Mouse (Mus musculus) lung, postnatal 4 days (tissue): ENCODE measurements at regions not wholly inside any gene's neighbourhood (a gene's known extent, or its start where the extent isn't known, plus 50 kb on each side); places are given as distances from the start of the nearest gene placed in this dataset.

Source experiments
- DNase-seq, 2 experiments: peaks; one replicate each; pipeline ENCODE4 v3.0.0; 2021

DNA sequence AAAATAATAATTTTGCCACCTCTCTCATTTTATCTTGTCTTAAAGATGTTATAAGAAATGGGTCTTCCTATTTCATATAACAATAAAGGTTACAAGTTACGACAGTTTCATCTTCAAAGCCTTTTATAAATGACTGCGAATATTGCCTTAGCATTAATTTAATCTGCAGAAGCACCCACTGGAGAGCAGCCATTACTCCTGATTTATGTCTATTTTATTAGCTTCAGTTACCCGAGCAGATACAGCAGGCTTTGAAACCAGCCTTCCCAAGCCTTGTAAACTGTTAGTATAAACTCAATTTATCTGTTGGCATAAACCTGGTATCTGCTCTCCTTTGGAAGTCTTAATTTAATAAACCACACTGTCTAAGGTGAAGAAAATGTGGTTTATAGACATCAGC lies 2851.6 kb upstream of the Gm6569 start:
- no peak for DNase-seq

DNA sequence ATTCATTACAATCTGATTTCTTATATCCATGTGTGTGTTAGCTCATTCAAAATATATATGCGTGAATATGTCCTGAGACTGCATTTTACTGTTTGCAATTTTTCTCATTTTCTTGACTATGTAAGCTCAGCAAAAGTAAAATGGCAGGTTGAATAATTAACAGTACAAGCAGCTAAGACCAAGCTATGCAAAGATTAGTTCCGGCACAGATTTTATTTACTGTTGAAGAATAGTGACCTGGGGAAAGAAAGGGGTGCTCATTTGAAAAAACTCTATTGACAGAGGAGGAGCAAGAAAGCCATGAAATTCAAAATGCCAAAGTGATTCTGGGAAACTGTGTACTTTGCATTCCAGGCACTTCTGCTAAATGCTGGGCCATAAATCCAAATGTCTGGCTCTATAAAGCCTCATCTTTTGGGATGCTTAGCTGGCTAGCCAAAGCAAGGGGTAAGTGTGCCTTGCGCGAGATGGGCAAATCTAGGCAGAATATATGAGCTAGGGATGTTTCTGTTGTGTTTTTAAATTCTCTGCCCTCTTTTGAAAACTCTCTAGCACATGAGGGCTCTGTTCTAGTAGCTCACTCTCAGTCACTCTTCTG lies 2846.3 kb upstream of the Gm6569 start:
- no peak for DNase-seq

DNA sequence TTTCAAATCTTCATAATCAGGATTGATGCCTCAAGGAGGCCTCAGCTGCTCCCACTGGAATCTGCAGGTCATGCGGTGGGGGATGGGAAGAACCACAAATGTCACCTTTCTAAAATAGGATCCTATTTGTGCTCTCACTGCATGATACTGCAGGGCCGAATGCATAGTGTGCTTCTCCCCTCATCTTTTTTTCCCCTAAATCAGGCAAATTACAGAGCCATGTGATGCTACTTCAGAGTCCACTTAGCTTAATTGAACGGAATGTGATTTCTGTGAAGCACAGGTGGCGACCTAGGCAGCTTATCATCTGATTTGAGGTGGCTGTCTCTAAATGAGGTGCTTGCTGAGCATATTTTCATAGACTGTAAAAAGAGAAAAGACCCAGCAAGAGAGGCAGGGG lies 2841.0 kb upstream of the Gm6569 start:
- no peak for DNase-seq

DNA sequence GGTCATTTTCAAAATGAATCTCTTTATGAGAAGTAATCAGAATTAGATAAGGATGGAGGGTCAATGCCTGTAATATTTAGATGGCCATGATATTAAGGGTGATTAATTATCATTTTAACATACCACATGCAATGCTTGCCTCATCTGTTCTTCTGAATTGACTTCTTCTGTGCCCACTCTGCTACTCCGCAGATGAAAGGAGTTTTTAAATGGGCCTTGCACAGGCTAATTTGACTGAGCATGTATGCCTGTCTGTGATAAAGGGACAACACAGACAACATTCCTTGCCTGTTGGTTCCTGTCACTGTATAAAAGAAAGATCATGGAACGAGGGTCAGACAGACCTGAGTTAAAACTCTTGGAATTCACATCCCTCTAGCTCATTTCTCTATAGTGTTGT lies 2824.0 kb upstream of the Gm6569 start:
- DNase-seq = no peak

DNA sequence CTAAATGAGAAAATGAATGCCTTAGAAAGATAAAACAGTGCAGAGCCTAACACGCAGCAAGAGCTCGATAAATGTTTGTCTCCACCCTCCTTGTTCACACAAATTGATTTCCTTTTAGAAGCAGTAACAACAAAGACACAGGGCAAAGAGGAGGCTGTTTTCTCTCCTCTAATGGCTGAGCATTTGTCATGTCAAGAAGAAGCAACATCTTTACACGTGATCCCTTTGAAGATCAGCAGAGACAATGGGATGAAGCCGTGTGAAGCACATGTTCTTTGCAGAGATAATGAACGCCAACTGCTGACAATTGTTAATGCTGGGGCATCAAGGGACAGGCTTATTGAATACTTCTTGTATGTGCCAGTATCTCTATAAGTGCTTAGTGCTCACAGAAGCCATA lies 2823.6 kb upstream of the Gm6569 start:
- DNase-seq = no peak

DNA sequence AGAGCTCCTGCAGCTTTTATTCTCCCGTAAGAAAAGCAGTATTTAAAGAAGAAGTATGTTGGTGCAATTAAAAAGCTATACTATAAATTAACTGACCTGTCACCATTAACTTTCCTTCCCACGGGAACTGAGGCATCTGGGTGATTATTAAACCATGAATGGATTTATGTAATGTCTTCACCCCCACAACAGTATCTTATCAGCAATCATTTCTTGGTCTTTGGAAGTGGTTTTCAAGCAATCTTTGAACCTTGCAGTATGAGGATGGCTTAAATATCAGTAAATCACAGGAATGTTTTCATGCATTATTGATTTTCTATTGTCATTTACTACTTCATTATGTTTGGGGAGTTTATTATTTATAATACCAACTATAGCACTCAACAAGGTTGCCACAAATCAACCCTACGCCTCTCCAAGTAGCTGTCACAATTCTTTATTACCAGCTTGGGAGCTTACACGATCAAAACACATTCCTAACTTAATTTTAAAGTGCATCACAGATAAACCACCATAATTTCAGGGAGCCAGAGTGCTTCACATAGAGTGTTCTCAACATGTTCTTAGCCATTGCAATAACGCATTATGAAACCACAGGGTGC lies 2780.0 kb upstream of the Gm6569 start:
- no peak for DNase-seq

DNA sequence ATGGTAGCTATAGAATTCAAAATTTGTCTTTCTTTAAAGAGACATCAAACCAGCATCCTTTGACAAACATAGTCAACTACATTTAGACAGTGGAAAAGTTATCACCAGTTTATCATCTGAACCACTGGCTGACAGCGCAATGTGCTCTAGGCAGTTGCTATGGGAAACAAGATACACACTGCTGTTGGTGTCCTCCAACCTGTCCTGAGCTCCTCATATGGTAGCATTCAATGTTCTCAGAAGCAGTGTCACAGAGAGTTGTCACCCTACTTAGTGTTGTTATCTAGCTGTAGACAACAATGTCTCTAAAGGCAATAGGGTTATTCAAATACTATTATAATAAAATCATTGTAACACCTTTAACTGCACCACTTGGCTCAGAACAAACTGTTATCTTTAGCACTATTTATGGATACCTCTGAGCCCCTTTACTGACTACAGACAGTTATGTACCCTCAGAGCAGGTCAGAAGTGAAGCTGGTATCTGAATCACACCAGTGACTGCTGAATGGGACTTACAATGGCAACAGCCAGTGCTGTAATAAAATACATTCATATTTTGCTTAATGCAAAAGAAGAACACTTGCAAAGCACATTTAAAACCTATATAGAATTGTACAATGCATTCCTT lies 2747.9 kb upstream of the Gm6569 start:
- DNase-seq = no peak

DNA sequence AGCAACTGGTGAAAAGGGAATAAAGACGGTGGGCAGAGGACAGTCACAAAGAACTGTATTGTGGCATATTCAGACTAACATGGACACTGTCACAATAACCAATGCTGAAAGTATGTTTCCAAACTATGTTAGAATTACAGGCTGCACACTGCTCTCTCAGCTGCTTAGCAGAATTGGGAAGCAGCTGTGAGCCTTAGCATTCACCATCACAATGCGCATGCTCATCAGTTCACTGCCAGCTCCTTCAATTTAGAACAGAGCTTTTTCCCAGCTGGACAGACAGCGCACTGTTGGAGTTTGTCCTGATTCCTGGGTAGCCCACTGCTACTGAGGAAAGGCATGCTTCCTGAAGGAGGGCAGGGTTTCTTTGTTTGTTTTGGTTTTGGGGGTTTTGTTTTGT lies 2735.2 kb upstream of the Gm6569 start:
- DNase-seq = no peak

DNA sequence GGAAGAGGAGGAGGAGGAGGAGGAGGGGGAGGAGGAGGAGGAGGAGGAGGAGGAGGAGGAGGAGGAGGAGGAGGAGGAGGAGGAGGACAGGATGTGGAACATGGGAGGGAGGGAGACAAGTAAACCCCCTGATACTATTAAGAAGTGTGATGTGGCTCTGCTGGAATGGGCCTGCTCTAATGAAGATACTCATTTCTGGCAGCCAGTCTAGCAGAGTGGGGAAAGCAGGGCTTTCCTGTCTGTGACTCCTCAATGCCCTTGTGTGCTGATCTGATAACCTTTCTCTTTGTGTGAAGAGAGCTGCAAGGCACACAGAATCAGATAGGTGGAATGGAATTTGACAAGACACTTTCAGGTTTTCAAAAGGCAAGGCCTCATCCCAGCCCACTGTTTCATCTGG lies 2704.6 kb upstream of the Gm6569 start:
- no peak for DNase-seq

DNA sequence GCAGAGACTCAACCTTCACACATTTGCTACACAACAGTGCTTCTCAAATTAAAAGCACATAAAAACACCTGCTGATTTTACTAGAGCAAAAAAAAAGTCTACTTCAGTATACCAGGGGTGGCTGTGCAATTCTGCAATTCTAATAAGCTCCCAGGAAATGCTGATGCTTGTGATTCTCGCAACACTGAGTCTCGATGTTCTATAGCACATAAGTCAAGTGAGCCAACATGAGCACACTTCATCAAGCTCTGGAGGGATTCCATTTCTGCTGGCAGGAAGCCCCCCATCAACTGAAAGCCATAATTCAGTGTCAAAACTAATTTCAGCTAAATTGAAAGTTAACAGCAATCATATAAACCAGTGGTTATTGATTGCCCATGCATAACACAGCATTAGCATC lies 2676.7 kb upstream of the Gm6569 start:
- no peak for DNase-seq

DNA sequence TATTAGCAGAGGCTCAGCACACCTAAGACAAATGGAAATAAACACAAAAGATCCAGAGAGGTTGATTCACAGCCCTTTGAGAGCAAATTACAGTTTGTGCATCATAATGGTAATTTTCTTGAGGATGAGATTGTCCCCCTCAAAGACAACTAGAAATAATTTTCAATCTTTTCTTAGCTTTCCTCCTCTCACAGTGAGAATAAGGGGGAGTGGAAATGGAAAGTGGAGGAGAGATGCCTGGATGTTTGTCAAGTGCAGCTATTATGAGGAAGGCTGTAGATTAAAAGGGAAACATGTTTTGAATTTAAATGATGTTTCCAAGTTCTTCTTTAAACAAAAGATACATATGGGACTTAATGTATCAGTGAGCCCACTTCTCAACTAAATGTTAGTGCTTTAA lies 2672.3 kb upstream of the Gm6569 start:
- DNase-seq = no peak

DNA sequence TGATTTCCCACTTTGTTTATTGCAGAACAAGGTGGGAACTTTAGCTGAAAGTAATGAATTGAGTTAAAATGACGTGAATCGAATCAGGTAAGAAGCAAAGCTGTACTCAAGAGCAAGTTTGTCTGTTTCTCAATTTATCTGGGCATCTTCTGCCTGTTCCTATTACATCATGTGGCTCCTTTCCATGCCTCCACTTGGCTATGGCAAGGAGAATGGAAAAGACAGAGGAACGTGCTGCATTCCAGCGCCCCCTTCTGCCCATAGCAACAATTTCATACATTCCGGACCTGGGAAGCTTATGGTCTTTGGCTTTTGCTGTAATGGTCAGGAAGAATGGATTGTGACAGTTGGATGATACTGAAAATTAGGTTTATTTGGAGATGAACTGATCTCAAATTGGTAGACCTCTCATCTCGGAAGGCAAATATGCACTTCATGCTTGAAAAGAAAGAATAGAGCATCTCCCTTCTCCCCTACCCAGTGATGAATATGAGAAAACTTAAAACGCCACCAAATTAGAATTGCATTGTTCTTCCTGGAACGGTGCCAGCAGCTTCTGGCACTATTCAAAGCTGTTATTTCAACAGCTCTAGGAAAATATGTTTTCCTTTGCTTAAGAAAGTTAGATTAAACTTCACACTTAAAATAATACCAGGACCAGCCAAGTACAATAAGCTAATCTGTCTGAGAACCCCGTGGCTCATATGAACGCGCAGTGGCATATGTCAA lies 2639.2 kb upstream of the Gm6569 start:
- no peak for DNase-seq

DNA sequence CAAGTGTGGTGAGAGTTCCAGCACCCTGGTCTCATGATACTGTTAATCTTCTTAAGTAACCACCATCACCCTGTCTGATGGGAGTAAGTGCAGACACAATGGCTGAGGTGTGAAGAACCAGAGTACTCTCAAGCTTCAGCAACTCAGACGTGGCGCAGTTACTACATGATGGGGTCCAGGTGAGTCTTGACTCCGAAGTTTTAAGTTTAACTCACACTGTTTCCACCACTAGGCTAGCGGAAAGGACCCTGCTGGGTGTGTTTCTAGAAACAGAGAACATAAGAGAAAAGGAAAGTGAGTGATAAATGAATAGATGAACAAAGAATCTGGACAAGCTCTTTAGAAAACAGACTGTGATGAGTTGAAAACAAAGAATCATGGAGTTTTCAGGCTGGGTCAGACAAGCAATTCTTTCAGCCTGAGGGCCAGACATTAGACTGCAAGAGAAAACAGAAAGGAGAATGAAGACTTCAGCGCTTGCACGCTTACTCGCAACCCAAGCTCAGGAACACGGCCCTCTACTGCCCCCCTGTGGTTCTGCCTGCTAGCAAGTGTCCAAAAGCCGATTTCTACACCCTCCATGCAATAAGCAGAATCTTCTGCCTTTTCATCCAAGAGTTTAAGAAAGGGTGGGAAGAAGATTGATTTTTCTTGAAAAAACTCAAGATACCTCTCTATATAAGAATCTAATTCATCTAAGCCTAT lies 2593.6 kb upstream of the Gm6569 start:
- DNase-seq = peak; percentile 31 to 33

DNA sequence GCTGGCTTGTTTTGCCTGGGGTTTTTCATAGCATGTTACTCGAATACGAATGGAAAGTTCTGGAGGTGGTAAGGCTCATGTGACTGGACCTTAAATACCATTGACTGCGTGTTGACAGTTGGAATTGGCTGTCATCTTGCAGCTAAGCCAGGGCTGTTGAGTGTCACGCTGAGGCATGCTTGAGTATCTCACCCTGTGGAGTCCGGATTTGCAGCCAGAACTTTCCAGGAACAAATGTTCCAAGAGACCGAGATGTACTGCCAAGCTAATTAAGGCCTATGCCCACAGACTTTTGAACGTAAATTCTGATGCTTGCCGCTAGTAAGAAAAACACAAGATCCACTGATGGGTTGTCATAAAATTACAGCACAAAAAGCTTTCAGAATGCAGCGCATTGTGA lies 2590.8 kb upstream of the Gm6569 start:
- no peak for DNase-seq

DNA sequence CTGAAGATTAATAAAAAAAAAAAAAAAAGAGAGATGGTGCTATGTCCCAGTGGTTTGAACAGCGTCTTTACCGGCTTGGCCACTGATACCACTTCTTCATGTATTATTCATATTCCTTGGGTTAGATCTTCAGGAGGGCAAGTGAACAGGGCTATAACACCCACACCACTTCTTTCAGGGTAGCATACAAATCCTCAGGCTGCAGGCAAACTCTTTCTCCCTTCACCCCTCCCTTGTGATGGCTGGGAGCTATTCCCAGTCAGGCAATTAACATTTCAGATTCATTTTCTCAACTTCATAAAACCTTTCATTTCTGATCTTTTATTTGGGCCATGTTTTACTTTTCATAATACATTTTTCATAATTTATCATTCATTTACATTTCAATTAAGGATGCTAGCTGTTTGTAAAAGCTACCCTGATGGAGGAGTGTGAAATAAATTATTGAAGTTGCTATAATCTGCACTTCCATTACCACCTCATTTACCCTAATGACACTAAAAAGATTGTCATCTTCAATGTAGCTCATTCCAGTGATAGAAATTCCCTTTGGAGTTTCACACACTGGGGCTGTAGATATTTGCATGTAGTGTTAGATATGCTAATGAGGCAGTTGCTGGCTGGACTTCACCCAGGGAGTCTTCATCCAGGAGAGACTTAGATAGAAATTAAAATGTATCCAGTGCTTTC lies 2558.3 kb upstream of the Gm6569 start:
- DNase-seq = no peak

DNA sequence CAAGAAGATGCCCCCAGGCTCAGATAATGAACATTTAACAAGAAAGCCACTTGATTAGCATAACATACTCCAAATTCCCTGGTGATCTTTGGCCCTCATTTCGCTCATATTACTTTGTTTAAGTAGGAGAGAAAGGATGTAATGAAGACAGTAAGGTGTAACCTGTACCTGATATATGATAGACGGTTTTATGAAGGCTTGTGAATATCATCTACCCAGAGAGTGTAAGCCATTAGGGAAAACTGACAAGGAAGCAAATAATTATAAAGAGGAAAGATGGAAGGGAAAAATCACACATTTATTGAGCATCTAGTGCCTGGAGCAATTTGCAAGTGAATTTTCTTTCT lies 2557.8 kb upstream of the Gm6569 start:
- no peak for DNase-seq

DNA sequence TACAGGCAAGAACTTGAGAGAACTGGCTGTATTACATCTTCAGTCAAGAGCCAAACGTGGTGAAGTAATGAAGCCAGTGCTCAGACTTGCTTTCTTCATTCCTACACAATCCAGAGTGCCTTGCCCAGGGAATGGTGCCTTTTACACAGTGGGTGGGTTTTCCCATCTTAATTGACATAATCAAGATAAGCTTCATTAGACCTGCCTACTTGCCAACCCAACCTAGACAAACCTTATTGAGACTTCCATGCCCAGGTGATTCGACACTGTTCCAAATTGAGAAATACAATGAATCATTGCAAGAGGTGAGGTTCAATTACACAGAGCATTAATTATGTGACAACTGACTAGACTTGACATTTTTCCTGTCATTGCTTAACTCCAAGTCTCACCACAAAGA lies 2557.0 kb upstream of the Gm6569 start:
- DNase-seq = no peak

DNA sequence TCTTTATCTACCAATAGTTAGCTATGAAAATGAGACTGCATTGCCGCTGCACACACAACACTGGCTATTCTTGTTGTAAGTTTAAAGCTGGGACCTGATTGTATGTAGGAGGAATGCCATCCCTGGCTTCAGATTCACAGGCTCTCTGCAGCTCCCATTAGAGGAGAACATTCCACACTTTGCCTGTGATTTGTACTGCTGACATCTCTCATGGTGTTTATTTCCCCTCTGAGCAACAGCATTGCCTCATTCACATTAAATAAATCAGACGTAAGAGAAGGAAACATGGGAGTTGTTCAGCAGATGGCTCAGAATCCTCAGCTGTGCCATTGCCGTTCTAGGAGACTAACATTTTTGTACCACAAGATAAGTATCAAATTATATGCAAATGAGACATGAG lies 2550.6 kb upstream of the Gm6569 start:
- DNase-seq = no peak

DNA sequence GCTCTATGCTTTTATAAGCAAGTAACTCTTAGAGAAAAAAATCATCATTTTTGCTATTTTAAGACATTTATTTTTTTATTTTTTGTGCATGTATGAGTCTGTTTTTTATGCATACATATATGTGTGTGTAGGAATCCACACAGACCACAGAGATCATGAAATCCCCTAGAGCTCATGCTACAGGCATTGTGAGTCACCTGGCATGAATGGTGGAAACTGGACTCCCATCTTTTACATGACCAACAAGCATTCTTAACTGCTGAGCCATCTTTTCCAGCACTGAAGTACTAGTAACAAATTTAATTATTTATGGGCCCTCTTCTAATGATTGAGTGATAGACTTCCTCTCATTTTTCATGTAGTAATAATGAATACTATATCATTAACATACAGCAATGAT lies 2531.8 kb upstream of the Gm6569 start:
- no peak for DNase-seq

DNA sequence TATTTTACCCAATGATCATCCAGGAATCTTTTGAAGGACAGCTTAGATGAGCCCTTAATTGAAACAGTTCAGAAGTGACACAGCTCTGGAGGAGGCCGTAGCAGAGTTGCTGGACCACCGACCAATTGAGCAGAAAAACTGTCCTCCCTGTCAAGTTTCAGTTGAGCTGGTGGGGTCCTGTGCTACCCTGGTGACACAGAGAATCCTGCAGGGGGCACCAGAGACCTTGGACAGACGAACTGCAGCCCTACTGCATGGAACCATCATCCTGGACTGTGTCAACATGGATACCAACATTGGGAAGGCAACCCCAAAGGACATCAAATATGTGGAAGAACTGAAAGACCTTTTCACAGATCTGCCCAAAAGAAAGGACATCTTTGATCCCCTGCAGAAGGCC lies 2524.1 kb upstream of the Gm6569 start:
- DNase-seq = no peak

DNA sequence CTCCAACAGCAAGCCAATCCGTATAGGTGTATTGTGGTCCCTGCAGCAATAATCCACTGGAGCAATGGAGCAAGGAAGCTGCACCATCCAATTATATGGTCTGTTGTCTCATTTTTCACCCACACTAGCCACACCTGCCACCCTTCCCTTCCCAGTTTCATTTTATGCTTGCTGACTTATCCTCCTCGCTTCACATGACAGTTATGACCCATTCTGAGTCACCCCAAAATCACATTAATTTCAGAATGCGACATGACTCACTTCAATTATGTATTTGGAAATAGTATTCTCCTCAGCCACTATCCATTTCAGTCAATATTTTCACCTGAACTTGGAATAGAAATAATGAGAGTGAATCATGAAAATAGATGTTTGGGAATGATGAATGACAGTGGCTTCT lies 2507.8 kb upstream of the Gm6569 start:
- DNase-seq = no peak

DNA sequence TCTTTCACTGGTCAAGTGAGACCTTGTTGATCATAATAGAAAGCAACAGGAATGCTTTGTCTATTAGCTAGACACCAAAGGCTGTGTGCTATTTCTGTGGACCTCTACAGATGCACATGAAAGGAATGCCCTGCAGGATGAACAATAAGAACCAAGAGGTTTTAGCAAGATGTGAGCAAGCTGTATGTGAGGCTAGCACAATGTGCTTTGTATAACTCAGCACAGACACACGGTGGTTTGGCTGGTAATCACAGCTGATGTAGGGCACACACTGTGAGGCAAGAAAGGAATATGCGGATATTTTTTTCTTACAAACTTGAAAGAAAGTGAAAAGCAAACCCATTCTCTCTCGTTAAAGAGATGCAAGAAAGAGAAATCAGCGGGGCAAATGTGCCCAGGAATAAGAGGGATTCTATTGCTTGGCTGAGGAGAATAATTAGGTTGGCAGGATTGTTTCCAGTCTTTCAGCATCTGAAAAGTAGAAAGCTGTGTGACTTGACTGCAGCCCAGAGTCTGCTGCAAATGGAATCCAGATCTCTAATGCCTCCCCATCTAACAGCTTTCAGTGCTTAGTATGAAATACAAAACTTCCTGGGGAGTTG lies 2476.1 kb upstream of the Gm6569 start:
- no peak for DNase-seq

DNA sequence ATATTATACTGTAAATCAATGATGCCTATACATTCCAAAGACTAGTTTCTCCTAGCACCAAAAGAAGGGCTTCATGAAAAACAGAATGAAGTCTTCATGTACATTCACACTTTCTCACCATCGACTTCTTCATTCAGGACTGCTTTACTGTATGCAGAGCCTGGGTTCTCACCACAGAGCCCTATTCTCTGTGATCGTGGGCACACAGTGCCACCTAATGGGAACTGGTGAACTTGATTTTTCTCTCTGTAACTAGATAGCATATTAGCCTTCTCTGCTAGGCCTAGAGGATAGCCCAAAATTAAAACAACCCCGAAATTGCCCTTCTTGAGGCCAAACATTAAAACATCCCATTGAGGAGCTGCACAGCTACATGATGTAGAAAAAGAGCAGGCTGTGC lies 2458.6 kb upstream of the Gm6569 start:
- DNase-seq = no peak
